Mouse (Mus musculus): ENCODE measurements around the gene Ino80. TPM values are rescaled to one million over a fixed set of nuclear protein-coding genes. Genes with fewer than 3 reads are reported as not detected.
"Not testable (repeated sequence)": the region's sequence is repeated elsewhere in the genome, so short reads cannot be mapped to it uniquely, and the experiment has no call there.

Ino80 gene
- 3.5 and 4.7 TPM in 2 replicates for polyA plus RNA-seq (2016; fragmentation: Nextera tagmentation; extraction: Ambion mirVana)

DNA sequence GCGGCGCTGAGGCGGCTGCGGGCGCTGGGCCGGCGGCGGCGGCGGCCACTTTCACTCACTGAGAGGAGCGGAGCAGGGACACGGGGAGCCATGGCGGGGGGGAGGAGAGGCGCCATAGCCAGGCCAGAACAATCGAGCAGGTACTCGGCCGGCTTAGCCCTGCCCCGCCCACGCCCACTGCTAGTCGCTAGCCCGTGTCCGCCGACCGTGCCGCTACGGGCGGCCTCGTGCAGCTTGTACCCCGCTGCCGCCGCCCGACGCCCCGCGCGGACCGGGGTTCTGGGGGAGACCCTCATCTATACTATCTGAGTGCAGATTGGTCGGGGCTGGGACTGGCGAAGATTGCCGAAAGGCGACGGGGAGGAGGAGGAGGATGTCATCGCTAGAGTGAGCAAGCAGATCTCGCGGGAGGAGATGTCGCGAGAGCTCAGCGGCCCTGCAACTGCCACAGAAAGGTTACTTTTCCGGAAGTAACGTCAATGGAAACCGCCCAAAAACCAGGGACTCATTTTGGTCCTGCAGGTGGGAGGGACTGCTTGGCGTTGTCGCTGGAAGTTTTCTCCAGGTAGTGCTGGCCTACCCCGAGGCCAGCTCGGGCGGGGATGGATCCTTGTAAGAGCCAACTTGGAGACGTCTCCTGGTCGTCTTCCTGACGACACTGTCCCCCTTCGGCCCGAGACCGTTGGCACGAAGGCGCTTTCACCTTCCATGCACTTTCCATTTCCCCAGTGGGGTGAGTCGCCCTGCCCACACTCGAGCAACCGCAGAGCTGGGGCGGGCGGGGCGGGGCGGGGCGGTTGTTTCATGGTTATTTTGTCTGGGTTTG lies at the start of gene Ino80:
TSS of gene Ino80 (minus strand) at position 117 of the 826 bp plus-strand sequence.
- H3K9me3 ChIP-seq: no peaks in the 10 kb centered on the region
- H3K36me3 ChIP-seq: no peaks in the 10 kb centered on the region
- peak; percentile 95 for ATAC-seq (ENCODE audit: low FRiP score, low read depth)

DNA sequence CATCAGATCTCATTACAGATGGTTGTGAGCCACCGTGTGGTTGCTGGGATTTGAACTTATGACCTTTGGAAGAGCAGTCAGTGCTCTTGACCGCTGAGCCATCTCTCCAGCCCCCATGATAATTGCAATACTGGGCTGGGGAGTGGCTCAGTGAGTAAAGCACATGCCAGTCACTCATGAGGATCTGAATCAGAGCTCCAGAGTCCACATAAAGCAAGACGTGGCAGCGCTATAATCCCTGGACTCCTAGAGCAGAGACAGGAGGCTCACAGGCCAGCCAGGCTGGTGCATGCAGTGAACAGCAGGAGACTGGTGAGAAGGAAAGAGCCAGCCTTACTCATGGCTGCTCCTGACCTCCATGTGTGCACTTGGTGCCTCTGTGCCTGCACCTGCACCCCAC lies 47.9 kb upstream of the Ino80 start:
- Histone ChIP-seq H3K4me1 (no peaks in the 10 kb centered on the region), H3K4me2 (replicated peaks) (no peak overlapping the region), H3K36me3 (no peaks in the 10 kb centered on the region), H3K4me3 (no peak overlapping the region), H3K27ac (no peak overlapping the region), H3K9me3 (no peaks in the 10 kb centered on the region), H3K27me3 (replicated peaks) (no peaks in the 10 kb centered on the region), H3K9ac (no peak overlapping the region)
- 50% methylated on average over 4 of the region's 4 CpGs for WGBS
- no peak for ATAC-seq (ENCODE audit: low FRiP score, low read depth)

More for the DNA sequence above, at the start of gene Ino80:
- Histone ChIP-seq H3K27ac (peak within 1 kb of the TSS; percentile 94), H3K4me2 (replicated peaks) (peak within 1 kb of the TSS; percentile 78), H3K27me3 (replicated peaks) (no peaks in the 10 kb centered on the region), H3K4me1 (peaks cover 14% of the 10 kb centered on the region; the same call in 1 of the 2 replicates), H3K9ac (peak within 1 kb of the TSS; percentile 98), H3K4me3 (peak within 1 kb of the TSS; percentile 93)
- under 1% methylated on average over 69 of the region's 72 CpGs for WGBS

DNA sequence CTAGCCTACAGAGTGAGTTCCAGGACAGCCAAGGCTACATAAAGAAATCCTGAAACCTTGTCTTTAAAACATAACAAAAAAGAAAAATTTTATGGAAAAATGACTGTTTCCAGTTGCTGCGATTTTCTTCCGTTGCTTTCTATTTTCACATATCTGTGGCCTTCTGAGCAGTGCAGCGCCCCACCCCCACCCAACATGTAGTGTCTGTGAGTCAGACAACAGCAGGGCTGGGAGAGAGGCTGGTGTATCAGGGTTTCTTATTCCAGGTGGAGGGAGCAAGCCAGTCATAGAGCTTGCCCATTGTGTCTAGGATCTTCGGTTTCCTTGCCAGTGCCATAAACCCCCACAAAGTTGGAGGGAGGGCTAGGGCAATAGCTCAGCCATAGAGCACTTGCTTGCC lies 46.3 kb upstream of the Ino80 start:
- Histone ChIP-seq H3K27me3 (replicated peaks) (no peaks in the 10 kb centered on the region), H3K9me3 (no peaks in the 10 kb centered on the region), H3K27ac (no peak overlapping the region), H3K4me1 (no peaks in the 10 kb centered on the region), H3K9ac (no peak overlapping the region), H3K4me3 (no peak overlapping the region), H3K36me3 (no peaks in the 10 kb centered on the region), H3K4me2 (replicated peaks) (no peak overlapping the region)
- ATAC-seq (ENCODE audit: low FRiP score, low read depth): no peak
- WGBS: 73% methylated on average over 4 of the region's 4 CpGs

DNA sequence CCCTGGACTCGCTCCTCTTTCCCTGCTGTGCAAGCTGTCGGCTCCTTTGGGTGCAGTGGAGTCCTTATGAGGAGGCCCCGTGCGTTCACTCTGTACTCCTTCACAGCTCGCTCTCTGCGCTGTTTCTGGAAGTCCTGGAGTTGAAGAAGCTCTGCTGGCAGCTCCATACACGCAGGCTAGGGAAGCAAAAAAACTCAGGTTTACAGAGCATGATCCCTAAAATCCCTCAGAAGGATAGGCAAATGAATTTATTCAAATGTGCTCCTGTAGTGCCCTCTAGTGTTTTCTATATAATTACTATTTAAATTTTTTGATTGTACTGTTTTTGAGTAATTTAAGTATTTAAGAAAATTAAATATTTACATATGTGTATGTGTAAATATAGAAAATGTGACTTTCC lies 43.1 kb upstream of the Ino80 start:
- H3K9me3 ChIP-seq: no peaks in the 10 kb centered on the region
- no peaks in the 10 kb centered on the region for H3K36me3 ChIP-seq
- WGBS: 81% methylated on average over 7 of the region's 7 CpGs
- H3K4me3 ChIP-seq: no peak overlapping the region
- no peaks in the 10 kb centered on the region for H3K27me3 ChIP-seq (replicated peaks)
- no peak overlapping the region for H3K4me2 ChIP-seq (replicated peaks)
- H3K9ac ChIP-seq: no peak overlapping the region
- H3K27ac ChIP-seq: no peak overlapping the region
- no peaks in the 10 kb centered on the region for H3K4me1 ChIP-seq
- ATAC-seq (ENCODE audit: low FRiP score, low read depth): no peak

DNA sequence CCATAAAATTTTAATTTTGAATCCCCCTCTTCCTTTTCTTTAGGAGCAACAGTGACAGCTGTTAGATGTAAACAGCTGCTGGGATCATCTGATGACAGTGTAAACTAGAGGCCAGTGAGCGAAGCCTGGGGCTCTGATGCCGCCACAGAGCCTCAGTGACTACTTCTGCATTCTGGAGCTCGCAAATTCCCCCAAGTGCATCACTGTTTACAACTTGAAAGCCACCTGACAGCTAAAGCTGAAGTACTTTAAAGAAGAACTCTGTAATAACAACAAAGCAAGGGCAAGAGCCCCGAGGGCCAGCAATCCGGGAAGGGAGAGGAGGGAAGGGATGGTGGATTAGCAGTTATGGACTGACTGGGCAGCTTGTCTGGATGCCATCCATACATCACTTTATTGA lies 39.3 kb upstream of the Ino80 start:
- no peak overlapping the region for H3K27ac ChIP-seq
- H3K4me3 ChIP-seq: no peak overlapping the region
- no peaks in the 10 kb centered on the region for H3K36me3 ChIP-seq
- WGBS: 58% methylated on average over 5 of the region's 5 CpGs
- no peaks in the 10 kb centered on the region for H3K9me3 ChIP-seq
- H3K9ac ChIP-seq: no peak overlapping the region
- no peak overlapping the region for H3K4me2 ChIP-seq (replicated peaks)
- H3K4me1 ChIP-seq: no peaks in the 10 kb centered on the region
- no peak for ATAC-seq (ENCODE audit: low FRiP score, low read depth)
- H3K27me3 ChIP-seq (replicated peaks): no peaks in the 10 kb centered on the region

DNA sequence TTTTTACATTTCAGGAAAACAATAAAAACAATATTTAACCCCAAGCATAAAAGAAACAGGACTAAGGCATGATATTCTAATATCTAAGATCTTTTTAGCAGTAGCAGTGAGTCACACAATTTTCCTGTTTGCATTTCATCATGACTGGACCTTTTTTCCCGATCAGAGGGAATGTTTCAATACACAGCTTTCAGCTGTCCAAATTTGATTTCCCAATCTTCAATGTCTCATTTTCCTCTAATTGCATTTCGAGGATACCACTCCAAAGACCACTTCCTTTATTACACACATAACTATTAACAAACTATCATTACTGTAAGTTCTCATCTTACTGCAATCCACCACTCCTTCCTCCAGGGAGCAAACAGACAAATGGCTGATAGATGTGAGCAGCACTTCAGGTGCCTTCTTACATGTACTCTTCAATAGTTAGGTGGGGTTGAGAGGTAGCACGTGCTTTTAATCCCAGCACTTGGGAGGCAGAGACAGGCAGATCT lies 36.6 kb upstream of the Ino80 start:
- no peaks in the 10 kb centered on the region for H3K4me1 ChIP-seq
- no peak for ATAC-seq (ENCODE audit: low FRiP score, low read depth)
- no peaks in the 10 kb centered on the region for H3K36me3 ChIP-seq
- WGBS: 89% methylated on average over 3 of the region's 3 CpGs
- H3K4me3 ChIP-seq: no peak overlapping the region
- no peak overlapping the region for H3K9ac ChIP-seq
- no peaks in the 10 kb centered on the region for H3K9me3 ChIP-seq
- no peak overlapping the region for H3K27ac ChIP-seq
- no peaks in the 10 kb centered on the region for H3K27me3 ChIP-seq (replicated peaks)
- H3K4me2 ChIP-seq (replicated peaks): no peak overlapping the region

DNA sequence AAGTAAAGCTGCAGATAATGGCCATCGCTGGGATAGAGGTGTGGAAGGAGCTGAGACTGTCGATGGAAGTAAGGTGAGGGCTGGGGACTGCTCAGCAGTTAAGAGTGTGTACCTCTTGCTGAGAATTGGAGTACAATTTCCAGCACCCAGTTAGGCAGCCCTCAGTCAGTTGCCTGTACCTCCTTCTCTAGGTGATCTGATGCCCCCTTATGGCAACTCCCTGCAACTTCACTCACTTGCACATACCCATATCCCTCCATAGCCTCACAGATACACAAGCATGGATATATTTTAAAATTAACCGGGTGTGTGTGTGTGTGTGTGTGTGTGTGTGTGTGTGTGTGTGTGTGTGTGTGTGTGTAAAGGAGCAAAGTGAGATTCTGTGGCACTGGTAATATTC lies 34.8 kb upstream of the Ino80 start:
- Histone ChIP-seq H3K9me3 (no peaks in the 10 kb centered on the region), H3K27ac (no peak overlapping the region), H3K27me3 (replicated peaks) (no peaks in the 10 kb centered on the region), H3K4me3 (no peak overlapping the region), H3K36me3 (no peaks in the 10 kb centered on the region), H3K9ac (no peak overlapping the region), H3K4me2 (replicated peaks) (no peak overlapping the region), H3K4me1 (no peaks in the 10 kb centered on the region)
- 78% methylated on average over 3 of the region's 3 CpGs for WGBS
- ATAC-seq (ENCODE audit: low FRiP score, low read depth): no peak

DNA sequence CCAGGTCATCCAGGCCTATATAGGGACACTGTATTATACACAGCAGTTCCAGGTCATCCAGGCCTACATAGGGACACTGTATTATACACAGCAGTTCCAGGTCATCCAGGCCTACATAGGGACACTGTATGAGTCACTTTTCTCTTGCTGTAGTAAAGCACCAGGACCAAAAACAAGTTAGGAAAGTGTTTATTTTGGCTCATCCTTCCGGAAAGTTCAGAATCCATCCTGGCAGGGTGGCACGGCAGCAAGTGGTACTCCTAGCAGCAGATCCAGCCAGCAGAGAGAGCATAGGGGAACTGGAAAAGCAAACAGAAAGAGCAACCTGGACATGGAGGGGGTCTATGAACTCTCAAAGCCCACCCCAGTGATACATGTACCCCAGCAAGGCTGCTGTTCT lies 33.4 kb upstream of the Ino80 start:
- no peak overlapping the region for H3K4me2 ChIP-seq (replicated peaks)
- no peak overlapping the region for H3K9ac ChIP-seq
- no peaks in the 10 kb centered on the region for H3K9me3 ChIP-seq
- no peak overlapping the region for H3K4me3 ChIP-seq
- no peak overlapping the region for H3K27ac ChIP-seq
- no peak for ATAC-seq (ENCODE audit: low FRiP score, low read depth)
- H3K27me3 ChIP-seq (replicated peaks): no peaks in the 10 kb centered on the region
- WGBS: 88% methylated on average over 2 of the region's 2 CpGs
- no peaks in the 10 kb centered on the region for H3K4me1 ChIP-seq
- H3K36me3 ChIP-seq: no peaks in the 10 kb centered on the region

DNA sequence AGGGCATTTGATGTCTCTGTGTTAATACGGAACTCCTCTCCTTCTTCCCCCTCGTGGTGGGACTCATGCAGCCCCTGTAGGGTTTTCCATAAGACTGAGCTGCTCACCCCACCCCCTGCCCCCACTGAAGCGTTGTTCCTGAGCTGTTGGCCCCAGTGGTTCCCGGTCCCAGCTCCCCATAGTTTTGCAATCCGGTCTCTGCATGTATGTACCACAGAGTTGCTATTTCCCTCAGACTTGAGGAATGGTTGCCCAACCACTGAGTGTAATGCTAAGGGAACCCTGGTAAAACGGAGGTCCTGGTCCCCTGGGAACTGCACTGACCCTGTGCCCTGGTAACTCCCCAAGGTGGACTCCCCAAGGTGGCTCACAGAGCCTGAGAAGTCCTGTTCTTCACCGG lies 31.0 kb upstream of the Ino80 start:
- not testable (repeated sequence) for H3K36me3 ChIP-seq; H3K4me2 ChIP-seq (replicated peaks); H3K9ac ChIP-seq; H3K27ac ChIP-seq; H3K4me1 ChIP-seq; H3K4me3 ChIP-seq; H3K27me3 ChIP-seq (replicated peaks); H3K9me3 ChIP-seq; ATAC-seq (ENCODE audit: low FRiP score, low read depth)
- WGBS: 71% methylated on average over 7 of the region's 7 CpGs

DNA sequence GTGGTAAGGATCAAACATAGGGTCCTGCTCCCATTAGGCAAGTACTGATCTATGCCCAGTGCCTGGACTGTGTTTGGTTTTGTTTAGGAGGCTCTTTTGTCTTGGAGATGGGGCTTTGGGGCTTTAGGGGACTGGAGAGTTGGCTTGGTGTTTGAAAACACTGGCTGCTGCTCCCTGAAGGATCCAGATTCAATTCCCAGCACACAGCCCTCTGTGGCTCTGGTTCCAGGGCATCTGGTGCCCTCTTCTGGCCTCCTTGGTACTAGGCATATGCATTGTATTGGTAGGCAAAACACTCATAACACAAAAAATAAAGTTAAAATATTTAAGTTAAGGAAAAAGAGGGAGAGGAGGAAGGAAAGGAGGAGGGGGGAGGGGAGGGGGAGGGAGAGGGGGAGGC lies 29.6 kb upstream of the Ino80 start:
- Histone ChIP-seq H3K4me2 (replicated peaks) (no peak overlapping the region), H3K27me3 (replicated peaks) (no peaks in the 10 kb centered on the region), H3K9ac (no peak overlapping the region), H3K4me1 (no peaks in the 10 kb centered on the region), H3K36me3 (no peaks in the 10 kb centered on the region), H3K9me3 (no peaks in the 10 kb centered on the region), H3K4me3 (no peak overlapping the region), H3K27ac (no peak overlapping the region)
- no peak for ATAC-seq (ENCODE audit: low FRiP score, low read depth)

DNA sequence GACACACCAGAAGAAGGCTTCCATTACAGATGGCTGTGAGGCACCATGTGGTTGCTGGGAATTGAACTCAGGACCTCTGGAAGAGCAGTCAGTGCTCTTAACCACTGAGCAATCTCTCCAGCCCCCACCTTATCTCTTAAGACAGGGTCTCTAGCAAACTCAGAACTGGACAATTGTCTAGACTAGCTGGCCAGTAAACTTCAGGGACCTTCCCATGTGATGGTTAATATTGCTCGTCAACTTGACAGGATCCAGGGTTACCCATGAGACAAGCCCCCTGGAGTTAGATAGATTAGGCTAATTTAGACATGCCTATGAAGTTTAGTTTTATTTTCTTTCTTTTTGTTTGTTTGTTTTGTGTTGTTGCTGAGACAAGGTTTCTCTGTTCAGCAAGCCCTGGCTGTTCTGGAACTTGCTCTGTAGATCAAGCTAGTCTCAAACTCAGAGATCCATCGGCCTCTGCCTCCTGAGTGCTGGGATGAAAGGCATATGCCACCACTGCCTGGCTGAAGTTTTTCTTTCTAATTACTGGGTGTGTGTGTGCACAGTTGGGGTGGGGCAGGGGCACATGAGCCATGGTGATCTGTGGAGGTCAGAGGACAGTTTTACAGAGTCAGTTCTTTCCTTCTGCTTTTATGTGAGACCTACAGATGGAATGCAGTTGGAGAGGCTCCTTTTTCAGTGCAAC lies 23.6 kb upstream of the Ino80 start:
- WGBS: 79% methylated on average over 2 of the region's 2 CpGs
- Histone ChIP-seq H3K4me1 (no peaks in the 10 kb centered on the region), H3K27me3 (replicated peaks) (no peaks in the 10 kb centered on the region), H3K36me3 (no peaks in the 10 kb centered on the region), H3K4me3 (no peak overlapping the region), H3K4me2 (replicated peaks) (no peak overlapping the region), H3K9ac (no peak overlapping the region), H3K9me3 (no peaks in the 10 kb centered on the region), H3K27ac (no peak overlapping the region)
- no peak for ATAC-seq (ENCODE audit: low FRiP score, low read depth)

DNA sequence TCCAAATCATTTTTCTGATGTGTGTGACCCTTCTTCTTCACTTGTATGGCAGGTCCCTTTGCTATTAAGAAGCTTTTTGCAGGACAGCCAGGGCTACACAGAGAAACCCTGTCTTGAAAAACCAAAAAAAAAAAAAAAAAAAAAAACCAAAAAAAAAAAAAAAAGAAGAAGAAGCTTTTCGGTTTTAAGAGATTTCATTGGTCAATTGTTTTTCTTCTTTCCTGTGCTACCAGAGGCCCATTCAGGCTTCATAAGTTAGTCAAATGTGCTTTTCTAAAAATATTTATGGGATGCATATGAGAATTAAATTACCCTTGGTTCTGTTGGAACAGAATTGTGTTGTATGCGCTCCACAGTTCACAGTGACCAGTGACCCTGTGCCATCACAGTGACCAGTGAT lies 21.4 kb upstream of the Ino80 start:
- no peaks in the 10 kb centered on the region for H3K4me1 ChIP-seq
- no peaks in the 10 kb centered on the region for H3K36me3 ChIP-seq
- 91% methylated on average over 2 of the region's 2 CpGs for WGBS

More for the DNA sequence above, 21.4 kb upstream of the Ino80 start:
- H3K27me3 ChIP-seq (replicated peaks): no peaks in the 10 kb centered on the region
- no peak overlapping the region for H3K27ac ChIP-seq
- no peaks in the 10 kb centered on the region for H3K9me3 ChIP-seq
- no peak overlapping the region for H3K9ac ChIP-seq
- no peak overlapping the region for H3K4me3 ChIP-seq
- no peak overlapping the region for H3K4me2 ChIP-seq (replicated peaks)
- no peak for ATAC-seq (ENCODE audit: low FRiP score, low read depth)
